Mouse (Mus musculus) spleen, adult 12 weeks (tissue): ENCODE data around the gene Dab1.

ENCODE experiments used
- DNase-seq: peaks from one replicate; pipeline ENCODE4 v3.0.0; 2022; ENCODE audit warnings: low spot score

Gene Dab1

DNA sequence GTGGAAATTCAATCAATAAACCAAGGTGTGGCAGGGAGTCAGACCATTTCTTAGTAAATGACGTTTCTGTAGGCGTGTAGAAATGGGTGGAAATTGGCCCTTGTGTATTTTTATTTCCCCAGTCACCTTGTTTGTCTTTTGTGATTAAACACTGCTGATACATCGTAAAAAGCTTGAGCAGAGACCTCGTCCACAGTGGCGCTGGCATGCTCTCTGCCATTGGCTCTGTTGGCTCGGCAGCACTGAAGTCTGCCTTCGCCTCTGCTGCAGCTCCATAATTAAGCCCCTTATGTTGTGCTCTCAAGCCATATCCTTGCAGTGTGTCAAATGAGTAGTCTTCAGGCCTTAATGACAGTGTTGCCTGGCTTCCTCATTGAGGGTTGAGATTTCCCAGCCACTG lies 765.5 kb downstream of the Dab1 start:
- DNase-seq, result no peak

- DNase-seq, result no peak
These were observed 766.1 kb downstream of the Dab1 start for GRCm38 (mm10) chr4:104385272-104385671.

DNA sequence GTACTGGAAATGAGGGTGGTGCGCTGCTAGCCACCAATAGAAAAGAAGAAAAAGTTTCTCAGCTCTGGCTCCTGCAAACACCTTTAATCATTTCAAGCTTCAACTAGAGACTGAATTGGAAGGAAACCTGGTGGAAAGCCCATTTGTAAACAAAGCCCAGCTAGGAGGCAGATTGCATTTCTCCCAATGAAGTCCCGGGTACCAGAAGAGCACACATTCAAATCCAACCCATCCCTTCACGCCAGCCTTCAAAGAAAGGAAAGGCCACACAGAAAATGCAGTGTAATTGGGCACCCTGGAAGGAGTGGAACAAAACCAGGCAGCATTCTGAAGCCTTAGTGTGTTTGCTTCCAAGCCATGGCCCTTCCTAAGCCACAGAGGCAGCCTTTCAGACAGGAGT lies 776.4 kb downstream of the Dab1 start:
- DNase-seq, result no peak

DNA sequence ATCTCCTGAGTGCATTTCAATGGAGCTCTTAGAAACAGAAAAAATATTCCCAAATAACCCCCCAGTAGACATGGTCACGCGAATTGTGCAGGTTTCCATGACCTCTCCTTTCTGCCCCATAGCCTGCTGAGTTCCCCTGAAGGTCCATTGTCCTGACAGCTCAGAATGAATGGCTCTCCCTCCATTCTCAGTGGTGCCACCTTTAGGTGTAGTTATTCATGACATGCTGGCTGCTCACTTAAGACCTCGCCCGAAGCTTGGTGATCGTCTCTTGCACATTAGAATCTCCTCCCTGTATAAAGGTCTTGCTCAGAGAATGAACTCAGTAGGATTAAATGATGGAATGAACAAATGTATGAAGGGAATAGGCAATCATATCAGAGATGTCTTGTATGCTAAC lies 776.9 kb downstream of the Dab1 start:
- no peak for DNase-seq

DNA sequence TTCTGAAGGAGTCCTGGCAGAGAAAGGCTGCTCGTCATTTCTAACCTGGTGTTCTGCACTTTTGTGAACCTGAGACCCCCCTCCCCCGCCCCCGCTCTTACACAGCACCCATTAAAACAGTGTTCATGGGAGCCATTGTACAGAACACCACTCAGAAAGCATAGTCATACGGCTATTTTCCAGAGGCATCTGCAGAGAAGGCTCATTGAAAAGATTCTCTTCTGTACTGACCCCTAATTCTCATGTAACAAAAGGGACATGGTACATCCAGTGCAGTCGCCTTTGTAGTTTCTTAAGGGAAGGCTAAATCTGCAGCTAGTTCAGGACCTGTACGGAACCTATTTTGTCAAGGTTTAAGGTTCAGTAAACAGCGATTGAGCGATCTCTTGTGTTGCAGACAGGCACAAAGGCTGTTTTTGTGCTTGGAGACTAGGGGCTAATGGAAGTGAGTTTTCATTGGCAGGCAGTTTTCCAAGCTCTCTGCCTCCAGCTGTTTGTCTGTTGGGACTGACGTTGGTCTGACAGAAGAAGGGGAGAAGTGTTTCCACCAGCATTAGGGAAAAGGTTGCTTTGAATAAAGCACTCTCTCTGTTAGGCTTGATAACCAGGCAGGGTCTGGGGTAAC lies 780.1 kb downstream of the Dab1 start:
- DNase-seq, result no peak

DNA sequence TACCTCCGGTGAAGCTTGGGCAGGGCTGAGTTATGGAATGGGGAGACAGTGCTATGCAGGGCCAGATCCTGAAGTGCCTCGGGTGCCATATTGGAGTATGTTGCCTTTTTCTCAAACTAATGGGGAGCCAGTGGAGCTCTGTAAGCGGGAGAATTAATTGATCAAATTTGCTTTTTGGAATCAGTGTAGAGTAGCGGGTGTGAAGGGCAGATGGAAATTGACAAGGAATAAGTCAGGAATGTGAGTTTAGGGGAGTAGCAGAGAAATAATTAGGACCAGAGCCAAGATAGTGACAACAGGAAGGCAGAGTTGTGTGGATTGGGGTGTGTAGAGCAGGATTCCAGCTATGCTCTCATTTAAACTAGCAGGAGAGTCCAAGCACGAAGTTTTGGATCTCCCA lies 784.9 kb downstream of the Dab1 start:
- no peak for DNase-seq

- no peak for DNase-seq
These were observed 791.8 kb downstream of the Dab1 start for GRCm38 (mm10) chr4:104410922-104411321.

GRCm38 (mm10) chr4:104415482-104415881 lies 796.3 kb downstream of the Dab1 start:
- DNase-seq, result no peak

DNA sequence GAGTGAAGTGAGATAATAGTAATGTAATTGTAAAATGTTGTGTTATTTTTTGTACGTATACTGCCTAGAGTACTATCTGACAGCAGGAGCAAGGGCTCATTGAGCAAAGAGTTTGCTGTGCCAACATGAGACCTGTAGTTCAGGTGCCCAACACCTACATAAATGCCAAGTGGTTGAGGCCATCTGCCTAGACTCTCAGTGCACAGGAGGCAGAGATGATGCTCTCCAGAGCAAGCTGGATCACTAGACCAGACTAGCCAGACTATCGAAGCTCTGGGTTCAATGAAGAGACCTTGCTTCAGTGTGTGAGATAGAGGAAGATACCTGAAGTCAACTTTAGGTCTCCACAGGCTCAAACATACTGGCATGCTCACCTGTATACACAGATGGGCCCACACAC lies 799.2 kb downstream of the Dab1 start:
- DNase-seq, result no peak

- DNase-seq, result no peak
These were observed 802.0 kb downstream of the Dab1 start for GRCm38 (mm10) chr4:104420983-104421680.

DNA sequence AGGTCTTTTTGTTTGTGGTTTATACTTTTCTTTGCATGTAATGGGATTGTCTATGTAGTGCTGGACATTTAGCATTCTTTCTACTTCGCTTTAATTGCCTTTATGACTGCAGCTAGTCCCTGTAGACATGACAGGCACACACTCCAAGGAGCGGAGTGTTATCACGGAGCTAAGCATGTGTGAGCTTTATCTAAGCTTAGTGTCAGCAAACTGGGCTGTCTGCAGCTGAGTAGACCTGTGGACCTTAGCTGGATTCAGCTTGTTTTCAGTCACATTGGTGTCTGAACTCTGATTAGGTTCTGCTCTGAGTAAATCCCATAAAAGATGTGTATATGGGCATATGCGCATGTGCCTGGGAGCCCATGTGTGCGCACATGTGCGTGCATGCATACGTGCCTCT lies 810.0 kb downstream of the Dab1 start:
- no peak for DNase-seq

- no peak for DNase-seq
These were observed 812.2 kb downstream of the Dab1 start for GRCm38 (mm10) chr4:104431231-104431855.

DNA sequence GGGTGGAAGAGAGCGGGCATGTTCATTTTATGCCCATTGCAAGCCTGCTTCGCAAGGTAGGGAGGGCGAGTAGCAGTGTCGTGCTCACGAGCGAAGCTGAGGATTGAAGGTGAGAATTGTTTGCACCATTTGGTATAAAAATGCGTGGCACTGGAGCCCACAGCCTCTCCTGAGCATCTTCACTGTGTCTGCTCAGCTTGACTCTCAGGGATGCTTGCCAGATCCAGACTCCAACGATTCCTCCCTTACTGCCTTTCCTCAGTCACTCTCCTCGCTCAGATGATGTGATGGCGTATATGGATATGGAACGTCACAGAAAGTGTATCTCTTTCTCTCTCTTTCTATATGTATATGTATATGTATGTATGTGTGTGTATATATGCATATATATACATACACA lies 813.0 kb downstream of the Dab1 start:
- no peak for DNase-seq

- no peak for DNase-seq
These were observed 816.6 kb downstream of the Dab1 start for GRCm38 (mm10) chr4:104435736-104436135.

DNA sequence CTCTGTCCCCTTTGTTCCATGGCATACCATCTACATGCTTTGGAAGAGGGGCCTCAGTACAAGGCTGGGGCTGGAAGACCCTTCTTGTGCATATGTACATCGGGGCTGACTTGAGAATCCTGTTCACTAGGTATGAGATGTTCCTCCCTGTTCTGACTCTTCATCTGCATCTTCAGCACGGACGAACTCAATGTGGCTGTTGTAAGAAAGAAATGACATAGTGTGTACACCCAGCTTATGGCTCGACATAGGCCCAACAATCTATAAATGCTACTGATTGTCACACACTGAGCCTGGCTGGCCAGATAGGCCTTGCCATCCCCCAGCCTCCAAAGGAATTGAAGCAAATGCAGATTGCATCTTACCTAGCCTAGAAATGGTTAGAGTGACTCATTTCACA lies 817.3 kb downstream of the Dab1 start:
- DNase-seq, result no peak

DNA sequence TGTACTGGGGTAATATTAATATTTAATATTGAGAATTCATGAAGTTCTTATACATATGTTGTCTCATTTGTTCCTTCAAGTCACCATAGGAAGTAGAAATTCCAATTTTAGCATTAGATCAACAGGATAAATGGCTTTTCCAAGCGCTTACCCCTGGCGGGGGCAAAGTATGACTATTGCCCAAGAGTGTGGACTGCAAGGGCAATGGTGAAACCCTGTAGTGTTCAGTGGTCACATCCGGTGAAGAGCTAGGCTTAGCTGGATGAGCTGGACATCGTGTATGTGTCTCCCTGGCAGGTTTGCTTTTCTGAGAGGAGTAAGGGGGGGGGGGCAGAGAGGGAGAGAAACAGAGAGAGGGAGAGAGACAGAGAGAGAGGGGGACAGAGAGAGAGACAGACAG lies 819.6 kb downstream of the Dab1 start:
- no peak for DNase-seq

- DNase-seq, result no peak
These were observed 820.5 kb downstream of the Dab1 start for GRCm38 (mm10) chr4:104439641-104440040.

- DNase-seq, result no peak
These were observed 824.0 kb downstream of the Dab1 start for GRCm38 (mm10) chr4:104442925-104443747.

DNA sequence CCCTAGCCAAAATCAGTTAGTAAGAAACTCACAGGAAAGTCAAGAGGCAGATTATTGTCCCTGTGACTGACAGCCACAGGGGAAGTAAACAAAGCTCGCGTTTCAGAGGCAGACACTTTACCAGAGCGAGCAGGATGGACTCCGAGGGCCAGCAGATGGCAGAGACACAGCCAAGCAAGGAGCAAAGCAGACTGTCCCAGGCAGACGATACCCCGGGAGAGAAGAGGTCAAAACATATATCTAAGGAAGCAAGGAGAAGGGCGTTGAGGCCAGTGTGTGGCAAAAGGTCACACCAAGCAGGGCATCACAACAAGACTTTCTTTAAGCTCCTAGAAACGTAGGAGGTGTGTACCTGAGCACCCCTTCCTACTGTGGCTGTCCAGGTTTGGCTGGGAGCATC lies 824.6 kb downstream of the Dab1 start:
- no peak for DNase-seq

DNA sequence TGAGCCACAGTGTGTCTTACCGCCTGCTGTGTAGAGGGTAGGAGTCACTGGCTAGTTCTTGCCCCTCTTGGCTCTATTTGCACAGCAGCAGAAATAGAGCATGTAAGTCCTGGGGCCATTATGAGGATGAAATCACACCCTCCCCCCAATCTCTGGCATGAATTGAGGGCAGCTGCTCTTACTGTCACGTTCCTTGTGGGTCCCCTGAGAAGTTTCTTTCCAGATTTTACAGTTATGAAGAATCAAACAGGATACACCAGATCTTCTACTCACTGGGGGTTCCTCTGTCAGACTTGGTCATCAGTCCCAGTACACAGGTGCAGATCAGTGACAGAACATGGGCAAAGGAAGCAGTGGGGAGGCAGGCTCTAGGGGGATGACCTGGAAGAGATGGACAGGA lies 825.8 kb downstream of the Dab1 start:
- DNase-seq, result no peak

GRCm38 (mm10) chr4:104448199-104448598 lies 829.0 kb downstream of the Dab1 start:
- DNase-seq, result no peak

DNA sequence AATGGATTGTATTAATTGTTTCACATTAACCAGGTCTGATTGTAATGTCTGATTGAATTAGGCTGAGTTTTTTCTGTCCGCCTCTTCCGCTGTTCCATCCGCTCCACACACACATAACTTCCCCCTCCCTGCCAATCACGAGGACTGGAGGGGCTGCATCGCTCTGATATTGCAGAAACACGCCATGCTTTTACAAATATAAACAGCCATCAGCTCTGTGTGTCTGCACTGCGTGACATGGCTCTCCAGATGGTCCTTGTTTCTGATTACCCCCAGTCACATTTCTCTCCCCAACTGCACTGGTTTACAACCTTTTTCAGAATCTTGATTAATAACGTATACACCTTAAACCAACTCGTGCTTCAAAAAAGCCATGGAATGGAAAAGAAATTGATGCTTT lies 831.5 kb downstream of the Dab1 start:
- no peak for DNase-seq

- no peak for DNase-seq
These were observed 833.4 kb downstream of the Dab1 start for GRCm38 (mm10) chr4:104452587-104452986.
